Mouse (Mus musculus) stomach, embryonic 14.5 days (tissue): ENCODE data around the gene Ccdc188. TPM values are rescaled to one million over a fixed set of nuclear protein-coding genes. Genes with fewer than 3 reads are reported as not detected.
"Not testable (repeated sequence)": the region's sequence is repeated elsewhere in the genome, so short reads cannot be mapped to it uniquely, and the experiment has no call there.

Experiments used
- ATAC-seq: fragments of 200-750 bp; cut with Nextera tagmentation; 2 replicates; pipeline ENCODE4 v1.8.0; 2017; ENCODE audit warnings: low read depth, moderate TSS enrichment; ENCODE audit not compliant: insufficient number of reproducible peaks, insufficient read depth, low FRiP score
- H3K27ac ChIP-seq: fragments of 300-500 bp; sonication (generic); 2 replicates; pipeline ENCODE4 v1.5.1; 2014; ENCODE audit warnings: mild to moderate bottlenecking, low read length, moderate library complexity, mixed read lengths
- H3K27me3 ChIP-seq: fragments of 300-500 bp; sonication (generic); 2 replicates; pipeline ENCODE4 v1.6.1; 2014; ENCODE audit warnings: low read length, control low read depth, mixed read lengths; ENCODE audit not compliant: control insufficient read depth, insufficient read depth
- H3K36me3 ChIP-seq: fragments of 300-500 bp; sonication (generic); 2 replicates; pipeline ENCODE4 v1.6.1; 2014; ENCODE audit warnings: mild to moderate bottlenecking, control low read depth, low read length, moderate library complexity, mixed read lengths; ENCODE audit not compliant: control insufficient read depth, insufficient read depth
- H3K4me1 ChIP-seq: fragments of 300-500 bp; sonication (generic); 2 replicates; pipeline ENCODE4 v1.6.1; 2014; ENCODE audit warnings: low read length, control low read depth, mixed read lengths; ENCODE audit not compliant: control insufficient read depth, insufficient read depth
- H3K4me2 ChIP-seq: fragments of 300-500 bp; sonication (generic); replicated peaks from 2 replicates; pipeline ENCODE4 v1.6.1; 2014; ENCODE audit warnings: low read depth, low read length, control low read depth
- H3K4me3 ChIP-seq: fragments of 300-500 bp; sonication (generic); 2 replicates; pipeline ENCODE4 v1.5.1; 2014; ENCODE audit warnings: low read depth, low read length, control low read depth
- H3K9ac ChIP-seq: fragments of 300-500 bp; sonication (generic); replicated peaks from 2 replicates; pipeline ENCODE4 v1.6.1; 2014; ENCODE audit warnings: low read depth, mild to moderate bottlenecking, control low read depth, low read length, moderate library complexity, mixed read lengths
- H3K9me3 ChIP-seq: fragments of 300-500 bp; sonication (generic); 2 replicates; pipeline ENCODE4 v1.6.1; 2016; ENCODE audit warnings: low read depth, low read length, control low read depth; ENCODE audit not compliant: control insufficient read depth
- WGBS: fragments of 180-500 bp; shearing (Covaris S2); extraction: QIAGEN DNeasy Blood & Tissue Kit; methylation state at CpG from one replicate; pipeline ENCODE4 v1.1.7; 2014; 5-methylcytosine and 5-hydroxymethylcytosine counted together
- polyA plus RNA-seq: library from polyadenylated mRNA; unstranded; fragments of >200 nt; fragmentation: Nextera tagmentation; extraction: Ambion mirVana; gene quantifications from 2 replicates; pipeline ENCODE4 v1.2.1, GENCODE M21; 2014

Ccdc188 gene
- polyA plus RNA-seq, 1 experiment from 2014 or later: not detected

- 51% methylated on average over 5 of the region's 5 CpGs for WGBS
- no peaks in the 10 kb centered on the region for H3K27me3 ChIP-seq
- no peaks in the 10 kb centered on the region for H3K36me3 ChIP-seq
- H3K4me1 ChIP-seq: peaks cover 14% of the 10 kb centered on the region
- H3K9me3 ChIP-seq: no peaks in the 10 kb centered on the region
- peak overlapping the region; percentile 52 for H3K27ac ChIP-seq
- no peak overlapping the region for H3K4me3 ChIP-seq
- ATAC-seq: peak; percentile 68
- no peak overlapping the region for H3K4me2 ChIP-seq
- no peak overlapping the region for H3K9ac ChIP-seq
These were observed 22.6 kb upstream of the Ccdc188 start for GRCm38 (mm10) chr16:18195068-18195467.

GRCm38 (mm10) chr16:18195561-18195960, 22.1 kb upstream of the Ccdc188 start:
- H3K36me3 ChIP-seq, H3K27me3 ChIP-seq, H3K9me3 ChIP-seq, H3K4me3 ChIP-seq, H3K4me2 ChIP-seq, H3K9ac ChIP-seq, ATAC-seq: not testable (repeated sequence)
- peaks cover 14% of the 10 kb centered on the region for H3K4me1 ChIP-seq
- WGBS: 66% methylated on average over 3 of the region's 3 CpGs
- H3K27ac ChIP-seq: peak overlapping the region; percentile 7; the same call in 1 of the 2 replicates

GRCm38 (mm10) chr16:18197881-18198280, 19.8 kb upstream of the Ccdc188 start:
- Histone ChIP-seq H3K9ac (no peak overlapping the region), H3K27me3 (no peaks in the 10 kb centered on the region), H3K4me2 (no peak overlapping the region), H3K4me1 (peaks cover 11% of the 10 kb centered on the region), H3K36me3 (no peaks in the 10 kb centered on the region), H3K9me3 (no peaks in the 10 kb centered on the region), H3K27ac (no peak overlapping the region), H3K4me3 (no peak overlapping the region)
- ATAC-seq: no peak
- 81% methylated on average over 6 of the region's 6 CpGs for WGBS

- no peak for ATAC-seq
- Histone ChIP-seq H3K9ac (no peak overlapping the region), H3K4me1 (peaks cover 9% of the 10 kb centered on the region), H3K27me3 (no peaks in the 10 kb centered on the region), H3K4me3 (no peak overlapping the region), H3K36me3 (no peaks in the 10 kb centered on the region), H3K27ac (no peak overlapping the region), H3K4me2 (no peak overlapping the region), H3K9me3 (no peaks in the 10 kb centered on the region)
- WGBS: 60% methylated on average over 10 of the region's 10 CpGs
These were observed 19.1 kb upstream of the Ccdc188 start for GRCm38 (mm10) chr16:18198365-18199098.

GRCm38 (mm10) chr16:18200062-18200461, 17.6 kb upstream of the Ccdc188 start:
- Histone ChIP-seq H3K4me1 (0 out of 2 replicates have a peak, but pooled peaks cover 3% of the 10 kb centered on the region), H3K4me2 (no peak overlapping the region), H3K9me3 (no peaks in the 10 kb centered on the region), H3K27ac (no peak overlapping the region), H3K27me3 (no peaks in the 10 kb centered on the region), H3K36me3 (no peaks in the 10 kb centered on the region), H3K4me3 (no peak overlapping the region), H3K9ac (no peak overlapping the region)
- 77% methylated on average over 2 of the region's 2 CpGs for WGBS
- no peak for ATAC-seq

- Histone ChIP-seq H3K4me1 (0 out of 2 replicates have a peak, but pooled peaks cover 3% of the 10 kb centered on the region), H3K4me3 (no peak overlapping the region), H3K27ac (no peak overlapping the region), H3K27me3 (no peaks in the 10 kb centered on the region), H3K4me2 (no peak overlapping the region), H3K36me3 (no peaks in the 10 kb centered on the region), H3K9ac (no peak overlapping the region), H3K9me3 (no peaks in the 10 kb centered on the region)
- no peak for ATAC-seq
- 28% methylated on average over 1 of the region's 1 CpGs for WGBS
These were observed 16.1 kb upstream of the Ccdc188 start for GRCm38 (mm10) chr16:18201620-18202019.

GRCm38 (mm10) chr16:18202061-18202460, 15.6 kb upstream of the Ccdc188 start:
- no peak overlapping the region for H3K9ac ChIP-seq
- ATAC-seq: no peak
- WGBS: 79% methylated on average over 1 of the region's 1 CpGs
- no peak overlapping the region for H3K27ac ChIP-seq
- H3K27me3 ChIP-seq: no peaks in the 10 kb centered on the region
- 0 out of 2 replicates have a peak, but pooled peaks cover 3% of the 10 kb centered on the region for H3K4me1 ChIP-seq
- H3K9me3 ChIP-seq: no peaks in the 10 kb centered on the region
- no peak overlapping the region for H3K4me2 ChIP-seq
- H3K36me3 ChIP-seq: no peaks in the 10 kb centered on the region
- H3K4me3 ChIP-seq: no peak overlapping the region

- Histone ChIP-seq H3K27me3 (no peaks in the 10 kb centered on the region), H3K4me1 (0 out of 2 replicates have a peak, but pooled peaks cover 3% of the 10 kb centered on the region), H3K9me3 (no peaks in the 10 kb centered on the region), H3K9ac (no peak overlapping the region), H3K4me3 (no peak overlapping the region), H3K27ac (no peak overlapping the region), H3K36me3 (no peaks in the 10 kb centered on the region), H3K4me2 (no peak overlapping the region)
- ATAC-seq: no peak
- WGBS: 55% methylated on average over 7 of the region's 7 CpGs
These were observed 14.1 kb upstream of the Ccdc188 start for GRCm38 (mm10) chr16:18203430-18204091.
